21 mouse cellular contexts compared by ENCODE assay signal in the genomic region with DNA sequence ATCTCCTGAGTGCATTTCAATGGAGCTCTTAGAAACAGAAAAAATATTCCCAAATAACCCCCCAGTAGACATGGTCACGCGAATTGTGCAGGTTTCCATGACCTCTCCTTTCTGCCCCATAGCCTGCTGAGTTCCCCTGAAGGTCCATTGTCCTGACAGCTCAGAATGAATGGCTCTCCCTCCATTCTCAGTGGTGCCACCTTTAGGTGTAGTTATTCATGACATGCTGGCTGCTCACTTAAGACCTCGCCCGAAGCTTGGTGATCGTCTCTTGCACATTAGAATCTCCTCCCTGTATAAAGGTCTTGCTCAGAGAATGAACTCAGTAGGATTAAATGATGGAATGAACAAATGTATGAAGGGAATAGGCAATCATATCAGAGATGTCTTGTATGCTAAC.
DNase-seq lines count a peak whose midpoint lies in the region; ATAC-seq and TF ChIP-seq lines count a peak whose summit lies in the region.
"Had no signal": no experiment of that assay in that cellular context is flagged by ENCODE, and none has a peak within 500 bp of the region (broad histone marks: within the 10 kb centered on the region; RNA-seq: fewer than 3 reads in every experiment).

No protein-coding gene starts in this region.

- no peak overlapping the region for H3K9ac ChIP-seq in hindbrain, postnatal 0 days (replicated peaks; ENCODE audit: low read length)
- H3K9ac ChIP-seq in hindbrain, embryonic 16.5 days (ENCODE audit: low read depth, low read length): no peak overlapping the region
- no peak overlapping the region for H3K9ac ChIP-seq in liver, adult 2 months (ENCODE audit: low read depth, low read length)
- no peak overlapping the region for H3K9ac ChIP-seq in liver, embryonic 11.5 days (ENCODE audit: low read depth, low read length)
- H3K9ac ChIP-seq: liver, embryonic 12.5 days; lung, embryonic 14.5 days; midbrain, embryonic 12.5 days; neural tube, embryonic 12.5 days had no signal

- no peak overlapping the region for H3K4me3 ChIP-seq in hindbrain, postnatal 0 days (ENCODE audit: low read length)
- no peak overlapping the region for H3K4me3 ChIP-seq in hindbrain, embryonic 16.5 days (ENCODE audit: low read length)
- H3K4me3 ChIP-seq in liver, adult 2 months (ENCODE audit: insufficient read depth, low read depth, low read length): no peak overlapping the region
- no peak overlapping the region for H3K4me3 ChIP-seq in liver, embryonic 11.5 days (ENCODE audit: low read depth, low read length)
- H3K4me3 ChIP-seq: forebrain, embryonic 10.5 days; gastrocnemius, adult 2 months; liver, embryonic 12.5 days; midbrain, embryonic 12.5 days; neural tube, embryonic 12.5 days had no signal

- no peak for TF ChIP-seq POLR2A in liver, adult 2 months (IDR thresholded peaks at IDR 0.05; ENCODE audit: extremely low read depth, insufficient read depth, low read length)

- H3K9me3 ChIP-seq in hindbrain, postnatal 0 days (ENCODE audit: low read length): no peaks in the 10 kb centered on the region
- no peaks in the 10 kb centered on the region for H3K9me3 ChIP-seq in hindbrain, embryonic 16.5 days (ENCODE audit: control insufficient read depth, low read length)
- no peaks in the 10 kb centered on the region for H3K9me3 ChIP-seq in liver, embryonic 11.5 days (ENCODE audit: control insufficient read depth, low read length)
- H3K9me3 ChIP-seq: forebrain, embryonic 10.5 days; liver, embryonic 12.5 days; midbrain, embryonic 12.5 days; neural tube, embryonic 12.5 days had no signal

- H3K27ac ChIP-seq in hindbrain, postnatal 0 days: no peak overlapping the region
- no peak overlapping the region for H3K27ac ChIP-seq in hindbrain, embryonic 16.5 days (ENCODE audit: low read depth, low read length)
- H3K27ac ChIP-seq in liver, adult 2 months (replicated peaks; ENCODE audit: insufficient read depth, low read depth, low read length): no peak overlapping the region
- no peak overlapping the region for H3K27ac ChIP-seq in liver, embryonic 11.5 days (ENCODE audit: low read depth, low read length)
- H3K27ac ChIP-seq: forebrain, embryonic 10.5 days; gastrocnemius, adult 2 months; liver, embryonic 12.5 days; macrophage; midbrain, embryonic 12.5 days; neural tube, embryonic 12.5 days had no signal

- H3K4me2 ChIP-seq in hindbrain, postnatal 0 days (ENCODE audit: low read depth, low read length): no peak overlapping the region
- no peak overlapping the region for H3K4me2 ChIP-seq in hindbrain, embryonic 16.5 days (ENCODE audit: low read length)
- H3K4me2 ChIP-seq in liver, embryonic 11.5 days: no peak overlapping the region
- H3K4me2 ChIP-seq: liver, embryonic 12.5 days; lung, embryonic 14.5 days; midbrain, embryonic 12.5 days; neural tube, embryonic 12.5 days had no signal

- ATAC-seq in hindbrain, postnatal 0 days: no peak
- no peak for ATAC-seq in hindbrain, embryonic 16.5 days
- no peak for ATAC-seq in liver, embryonic 11.5 days (replicated peaks; ENCODE audit: low FRiP score)
- ATAC-seq: liver, embryonic 12.5 days had no signal

- 91% methylated on average over 5 of the region's 5 CpGs for WGBS in hindbrain, postnatal 0 days
- WGBS in hindbrain, embryonic 16.5 days: 82% methylated on average over 5 of the region's 5 CpGs
- 89% methylated on average over 5 of the region's 5 CpGs for WGBS in liver, adult 2 months
- WGBS in liver, embryonic 11.5 days: 82% methylated on average over 5 of the region's 5 CpGs

- DNase-seq in hindbrain, postnatal 0 days (ENCODE audit: low spot score): no peak
- DNase-seq in liver, adult 2 months (ENCODE audit: extremely low read depth, low read depth, low spot score): no peak
- DNase-seq in liver, embryonic 11.5 days (ENCODE audit: low spot score): no peak
- DNase-seq in R1 (ENCODE audit: low read depth, low spot score): peak; percentile 62
- DNase-seq in retina, embryonic 14.5 days (ENCODE audit: low spot score): peak; percentile 18
- DNase-seq in heart, adult 8-10 months (ENCODE audit: low spot score): no peak
- DNase-seq in gastrocnemius, adult 8-10 months (ENCODE audit: low spot score in 2 of 2): no peak
- DNase-seq: cerebellum, adult 2 months; gastrocnemius, adult 2 months; heart, adult 11 months; heart, postnatal 4 days; left cerebral cortex, postnatal 4 days; lung, embryonic 14.5 days; right cerebral cortex, postnatal 14 days had no signal

- no peaks in the 10 kb centered on the region for H3K36me3 ChIP-seq in hindbrain, postnatal 0 days (ENCODE audit: insufficient read depth, low read length)
- H3K36me3 ChIP-seq in hindbrain, embryonic 16.5 days (ENCODE audit: control insufficient read depth, insufficient read depth, low read length): no peaks in the 10 kb centered on the region
- H3K36me3 ChIP-seq in liver, adult 2 months (ENCODE audit: control insufficient read depth, insufficient read depth, low read length): no peaks in the 10 kb centered on the region
- no peaks in the 10 kb centered on the region for H3K36me3 ChIP-seq in liver, embryonic 11.5 days (ENCODE audit: control insufficient read depth, insufficient read depth, low read length)
- H3K36me3 ChIP-seq: forebrain, embryonic 10.5 days; G1E; liver, embryonic 12.5 days; midbrain, embryonic 12.5 days; neural tube, embryonic 12.5 days had no signal

- no peaks in the 10 kb centered on the region for H3K4me1 ChIP-seq in hindbrain, postnatal 0 days (ENCODE audit: insufficient read depth, low read length)
- H3K4me1 ChIP-seq in hindbrain, embryonic 16.5 days (ENCODE audit: control insufficient read depth, insufficient read depth, low read depth, low read length): peaks cover 4% of the 10 kb centered on the region
- no peaks in the 10 kb centered on the region for H3K4me1 ChIP-seq in liver, adult 2 months (ENCODE audit: control insufficient read depth, insufficient read depth, low read length)
- no peaks in the 10 kb centered on the region for H3K4me1 ChIP-seq in liver, embryonic 11.5 days (replicated peaks; ENCODE audit: control insufficient read depth, insufficient read depth, low read length)
- H3K4me1 ChIP-seq: liver, embryonic 12.5 days had no signal

- H3K79me2 ChIP-seq in liver, adult 2 months (ENCODE audit: control insufficient read depth, insufficient read depth, low read length): no peaks in the 10 kb centered on the region

- H3K27me3 ChIP-seq in hindbrain, postnatal 0 days (ENCODE audit: insufficient read depth, low read length): no peaks in the 10 kb centered on the region
- H3K27me3 ChIP-seq in hindbrain, embryonic 16.5 days (replicated peaks; ENCODE audit: control insufficient read depth, insufficient read depth, low read length): no peaks in the 10 kb centered on the region
- H3K27me3 ChIP-seq in liver, adult 2 months (ENCODE audit: control insufficient read depth, insufficient read depth, low read length): no peaks in the 10 kb centered on the region
- H3K27me3 ChIP-seq in liver, embryonic 11.5 days (replicated peaks; ENCODE audit: control insufficient read depth, insufficient read depth, low read length): no peaks in the 10 kb centered on the region
- H3K27me3 ChIP-seq: liver, embryonic 12.5 days; midbrain, embryonic 12.5 days; neural tube, embryonic 12.5 days had no signal

- peak; percentile 38; the same call in 1 of the 2 replicates for TF ChIP-seq CTCF in hindbrain, postnatal 0 days (IDR thresholded peaks at IDR 0.05; ENCODE audit: low read depth)
- 0 out of 2 replicates have a peak, but pooled peaks have one; percentile 15 for TF ChIP-seq CTCF in liver, adult 2 months (IDR thresholded peaks at IDR 0.05; ENCODE audit: low read depth, low read length)

Comparison
In these comparisons a context has a peak if more than half of its experiments do, and no peak if none do; other contexts are left out.
1. DNase-seq: peak in R1 (single experiment) and retina, embryonic 14.5 days (single experiment); none in hindbrain, postnatal 0 days (single experiment), liver, adult 2 months (single experiment), liver, embryonic 11.5 days (single experiment), heart, adult 8-10 months (single experiment) and gastrocnemius, adult 8-10 months (0 of 2).